Mouse (Mus musculus) MEL (cell line): Measurements from ENCODE around the gene Xrn1.

Experiments
- CTCF ChIP-seq, 3 experiments: IDR thresholded peaks in 2 of 3; conservative IDR thresholded peaks in 1 of 3; 2 replicates each; pipeline ENCODE4 v1.5.1; 2011 to 2012; ENCODE audit warnings: low read length in 3 of 3, low read depth in 2 of 3, mild to moderate bottlenecking in 2 of 3, improper control_type of control experiment in 1 of 3, inconsistent platforms in 1 of 3, mixed read lengths in 1 of 3, moderate library complexity in 1 of 3; ENCODE audit not compliant: control insufficient read depth in 1 of 3, insufficient read depth in 1 of 3, poor library complexity in 1 of 3, severe bottlenecking in 1 of 3
- E2F4 ChIP-seq: IDR thresholded peaks from 2 replicates; pipeline ENCODE4 v1.6.1; 2011; ENCODE audit warnings: low read depth, low read length, improper control_type of control experiment, borderline replicate concordance
- EP300 ChIP-seq, 2 experiments: IDR thresholded peaks; 2 replicates each; pipeline ENCODE4 v1.6.1; 2011; ENCODE audit warnings: improper control_type of control experiment in 2 of 2, low read length in 2 of 2, low read depth in 1 of 2, mild to moderate bottlenecking in 1 of 2
- ETS1 ChIP-seq: IDR thresholded peaks from 2 replicates; pipeline ENCODE4 v1.6.1; 2012; ENCODE audit warnings: low read depth, mild to moderate bottlenecking, inconsistent platforms, low read length, improper control_type of control experiment, moderate library complexity
- GATA1 ChIP-seq: IDR thresholded peaks from 2 replicates; pipeline ENCODE4 v1.6.1; 2011; ENCODE audit warnings: low read depth, low read length, improper control_type of control experiment
- HCFC1 ChIP-seq: IDR thresholded peaks from 2 replicates; pipeline ENCODE4 v1.6.1; 2012; ENCODE audit warnings: low read depth, mild to moderate bottlenecking, inconsistent platforms, low read length, improper control_type of control experiment, moderate library complexity
- JUND ChIP-seq: IDR thresholded peaks from 2 replicates; pipeline ENCODE4 v1.6.1; 2011; ENCODE audit warnings: low read depth, mild to moderate bottlenecking, improper control_type of control experiment, low read length
- KAT2A ChIP-seq: conservative IDR thresholded peaks from 2 replicates; pipeline ENCODE4 v1.6.1; 2012; ENCODE audit warnings: low read depth, low read length, improper control_type of control experiment, inconsistent platforms
- MAFK ChIP-seq: IDR thresholded peaks from 2 replicates; pipeline ENCODE4 v1.6.1; 2011; ENCODE audit warnings: low read depth, mild to moderate bottlenecking, low read length, improper control_type of control experiment, borderline replicate concordance
- MAX ChIP-seq: IDR thresholded peaks from 2 replicates; pipeline ENCODE4 v1.6.1; 2011; ENCODE audit warnings: low read length, improper control_type of control experiment
- MXI1 ChIP-seq: IDR thresholded peaks from 2 replicates; pipeline ENCODE4 v1.6.1; 2011; ENCODE audit warnings: mild to moderate bottlenecking, low read depth, low read length, improper control_type of control experiment
- POLR2A ChIP-seq, 2 experiments: IDR thresholded peaks; 2 replicates each; pipeline ENCODE4 v1.6.1; 2011 to 2012; ENCODE audit warnings: low read length in 2 of 2, mild to moderate bottlenecking in 2 of 2, control low read depth in 1 of 2, improper control_type of control experiment in 1 of 2, low read depth in 1 of 2, moderate library complexity in 1 of 2; ENCODE audit not compliant: control insufficient read depth in 1 of 2, insufficient read depth in 1 of 2, poor library complexity in 1 of 2
- SIN3A ChIP-seq: IDR thresholded peaks from 2 replicates; pipeline ENCODE4 v1.6.1; 2012; ENCODE audit warnings: low read length, improper control_type of control experiment, inconsistent platforms
- TCF12 ChIP-seq: IDR thresholded peaks from 2 replicates; pipeline ENCODE4 v1.6.1; 2014; ENCODE audit warnings: low read depth, mild to moderate bottlenecking, inconsistent platforms, low read length, improper control_type of control experiment, moderate library complexity

DNA sequence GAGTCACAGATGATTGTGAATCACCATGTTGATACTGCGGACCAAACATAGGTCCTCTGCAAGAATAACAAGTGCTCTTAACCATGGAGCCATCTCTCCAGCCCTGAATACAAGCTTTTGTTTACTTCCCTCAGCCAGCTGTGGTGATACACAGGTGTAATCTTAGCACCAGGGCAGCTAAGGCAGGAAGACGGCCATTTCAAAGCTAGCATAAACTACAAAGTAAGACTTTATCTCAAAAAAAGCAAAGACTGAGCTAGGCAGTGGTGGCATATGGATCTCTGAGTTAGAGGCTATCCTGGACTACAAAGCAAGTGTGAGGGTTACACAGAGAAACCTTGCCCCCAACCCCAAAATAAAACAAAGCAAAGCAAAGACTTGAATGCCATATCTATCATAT is 3.1 kb downstream of the Xrn1 start:
- TF ChIP-seq GATA1 (no peak), CTCF (IDR thresholded peaks at IDR 0.05 in 2 of 3, conservative IDR thresholded peaks at IDR 0.05 in 1 of 3; ENCODE audit: control insufficient read depth in 1 of 3, insufficient read depth in 1 of 3, low read depth in 2 of 3, low read length in 3 of 3, poor library complexity in 1 of 3, severe bottlenecking in 1 of 3) (no peak), KAT2A (no peak), MAFK (no peak), POLR2A (IDR thresholded peaks at IDR 0.05; ENCODE audit: control insufficient read depth in 1 of 2, insufficient read depth in 1 of 2, low read depth in 1 of 2, low read length in 2 of 2, poor library complexity in 1 of 2) (no peak), ETS1 (no peak), MAX (no peak), EP300 (IDR thresholded peaks at IDR 0.05; ENCODE audit: low read depth in 1 of 2, low read length in 2 of 2) (no peak), TCF12 (no peak), MXI1 (no peak), HCFC1 (no peak), SIN3A (no peak), JUND (no peak), E2F4 (no peak)
